Mouse (Mus musculus) common myeloid progenitor, adult 5-6 weeks (primary cell): ENCODE data around the gene Olfr145. TPM values are rescaled to one million over a fixed set of nuclear protein-coding genes. Genes with fewer than 3 reads are reported as not detected.
A peak's percentile ranks its signal among the peaks of the same experiment; 100 is the strongest.

ENCODE experiments used
- ATAC-seq: replicated peaks from 2 replicates; pipeline ENCODE4 v1.8.0; 2016; ENCODE audit warnings: low read depth, mild to moderate bottlenecking, moderate TSS enrichment, inconsistent platforms; ENCODE audit not compliant: poor library complexity, severe bottlenecking
- total RNA-seq: library from RNA; stranded (forward); fragments of 200-1000, 187-1606 nt; gene quantifications from 2 replicates; pipeline ENCODE4 v1.2.3, GENCODE M21; 2017

Gene Olfr145
- total RNA-seq, result not detected in 2 replicates

GRCm38 (mm10) chr9:37896661-37897060, at the start of gene Olfr145:
TSS of gene Olfr145 (plus strand) at chr9:37896724.
- ATAC-seq, result no peak

GRCm38 (mm10) chr9:37849267-37849666, 47.3 kb upstream of the Olfr145 start:
- ATAC-seq, result no peak

- ATAC-seq, result no peak
These were observed 42.6 kb upstream of the Olfr145 start, which contains the start of gene Olfr877 for GRCm38 (mm10) chr9:37853969-37854368. TSS of gene Olfr877 (plus strand) at chr9:37854269.

- no peak for ATAC-seq
These were observed 33.2 kb upstream of the Olfr145 start for GRCm38 (mm10) chr9:37863325-37863724.

GRCm38 (mm10) chr9:37870246-37870645, 26.3 kb upstream of the Olfr145 start:
- ATAC-seq, result no peak

- ATAC-seq, result no peak
These were observed 25.4 kb upstream of the Olfr145 start for GRCm38 (mm10) chr9:37871097-37871496.

- no peak for ATAC-seq
These were observed 25.0 kb upstream of the Olfr145 start for GRCm38 (mm10) chr9:37871536-37871935.

GRCm38 (mm10) chr9:37890960-37891359, 5.6 kb upstream of the Olfr145 start:
- ATAC-seq, result no peak

GRCm38 (mm10) chr9:37905555-37905954, 9.0 kb downstream of the Olfr145 start:
- ATAC-seq, result no peak

GRCm38 (mm10) chr9:37917540-37917939, 21.0 kb downstream of the Olfr145 start, which contains the start of gene Olfr878:
TSS of gene Olfr878 (plus strand) at chr9:37917840.
- ATAC-seq, result no peak

GRCm38 (mm10) chr9:37918018-37918417, 21.5 kb downstream of the Olfr145 start:
- no peak for ATAC-seq

GRCm38 (mm10) chr9:37924194-37924593, 27.7 kb downstream of the Olfr145 start:
- no peak for ATAC-seq

GRCm38 (mm10) chr9:37925445-37925844, 28.9 kb downstream of the Olfr145 start:
- ATAC-seq, result no peak

- ATAC-seq, result no peak
These were observed 29.8 kb downstream of the Olfr145 start for GRCm38 (mm10) chr9:37926019-37927013.

GRCm38 (mm10) chr9:37932519-37932918, 36.0 kb downstream of the Olfr145 start:
- ATAC-seq, result peak; percentile 98

- ATAC-seq, result no peak
These were observed 37.6 kb downstream of the Olfr145 start for GRCm38 (mm10) chr9:37934146-37934545.

GRCm38 (mm10) chr9:37941167-37941566, 44.6 kb downstream of the Olfr145 start:
- no peak for ATAC-seq
